Mouse (Mus musculus) intestine, embryonic 14.5 days (tissue): ENCODE data around the gene Tfip11. TPM values are rescaled to one million over a fixed set of nuclear protein-coding genes. Genes with fewer than 3 reads are reported as not detected.

ENCODE experiments used
- ATAC-seq: fragments of 200-750 bp; cut with Nextera tagmentation; replicated peaks from 2 replicates; pipeline ENCODE4 v1.8.0; 2017; ENCODE audit warnings: low read depth, moderate number of reproducible peaks, moderate TSS enrichment, moderate library complexity; ENCODE audit not compliant: low FRiP score, low TSS enrichment
- DNase-seq: peaks from one replicate; pipeline ENCODE4 v3.0.0-alpha.2; 2018; ENCODE audit warnings: low spot score
- H3K27ac ChIP-seq: fragments of 300-500 bp; sonication (generic); 2 replicates; pipeline ENCODE4 v1.5.1; 2014; ENCODE audit warnings: low read depth, mild to moderate bottlenecking, control low read depth
- H3K27me3 ChIP-seq: fragments of 300-500 bp; sonication (generic); replicated peaks from 2 replicates; pipeline ENCODE4 v1.6.1; 2014; ENCODE audit warnings: low read length, control low read depth; ENCODE audit not compliant: control insufficient read depth, insufficient read depth
- H3K36me3 ChIP-seq: fragments of 300-500 bp; sonication (generic); 2 replicates; pipeline ENCODE4 v1.6.1; 2014; ENCODE audit warnings: low read length, control low read depth; ENCODE audit not compliant: control insufficient read depth, insufficient read depth
- H3K4me1 ChIP-seq: fragments of 300-500 bp; sonication (generic); replicated peaks from 2 replicates; pipeline ENCODE4 v1.6.1; 2014; ENCODE audit warnings: low read length, control low read depth, mixed read lengths; ENCODE audit not compliant: control insufficient read depth, insufficient read depth
- H3K4me2 ChIP-seq: fragments of 300-500 bp; sonication (generic); 2 replicates; pipeline ENCODE4 v1.6.1; 2014; ENCODE audit warnings: low read length
- H3K4me3 ChIP-seq: fragments of 300-500 bp; sonication (generic); 2 replicates; pipeline ENCODE4 v1.5.1; 2014; ENCODE audit warnings: low read depth, low read length, control low read depth, mixed read lengths
- H3K9ac ChIP-seq: fragments of 300-500 bp; sonication (generic); 2 replicates; pipeline ENCODE4 v1.6.1; 2014; ENCODE audit warnings: mild to moderate bottlenecking, low read length
- H3K9me3 ChIP-seq: fragments of 300-500 bp; sonication (generic); 2 replicates; pipeline ENCODE4 v1.6.1; 2016; ENCODE audit warnings: low read length, control low read depth; ENCODE audit not compliant: control insufficient read depth
- WGBS: fragments of 180-500 bp; shearing (Covaris S2); extraction: QIAGEN DNeasy Blood & Tissue Kit; methylation state at CpG from one replicate; pipeline ENCODE4 v1.1.7; 2014; 5-methylcytosine and 5-hydroxymethylcytosine counted together
- polyA plus RNA-seq: library from polyadenylated mRNA; unstranded; fragments of >200 nt; fragmentation: Nextera tagmentation; extraction: Ambion mirVana; gene quantifications from 2 replicates; pipeline ENCODE4 v1.2.1, GENCODE M21; 2014

Tfip11 gene
- polyA plus RNA-seq, 1 experiment from 2014 or later = 24.6 TPM

- Histone ChIP-seq H3K4me2 (no peak overlapping the region), H3K36me3 (peaks cover 5% of the 10 kb centered on the region; the same call in 1 of the 2 replicates), H3K4me3 (no peak overlapping the region), H3K27me3 (no peaks in the 10 kb centered on the region), H3K9ac (no peak overlapping the region), H3K9me3 (no peaks in the 10 kb centered on the region), H3K27ac (no peak overlapping the region), H3K4me1 (peaks cover 5% of the 10 kb centered on the region)
- DNase-seq (no peak), ATAC-seq (no peak)
- 94% methylated on average over 13 of the region's 13 CpGs for WGBS
Measured at GRCm38 (mm10) chr5:112384805-112385472, 58.8 kb downstream of the Tfip11 start.

DNA sequence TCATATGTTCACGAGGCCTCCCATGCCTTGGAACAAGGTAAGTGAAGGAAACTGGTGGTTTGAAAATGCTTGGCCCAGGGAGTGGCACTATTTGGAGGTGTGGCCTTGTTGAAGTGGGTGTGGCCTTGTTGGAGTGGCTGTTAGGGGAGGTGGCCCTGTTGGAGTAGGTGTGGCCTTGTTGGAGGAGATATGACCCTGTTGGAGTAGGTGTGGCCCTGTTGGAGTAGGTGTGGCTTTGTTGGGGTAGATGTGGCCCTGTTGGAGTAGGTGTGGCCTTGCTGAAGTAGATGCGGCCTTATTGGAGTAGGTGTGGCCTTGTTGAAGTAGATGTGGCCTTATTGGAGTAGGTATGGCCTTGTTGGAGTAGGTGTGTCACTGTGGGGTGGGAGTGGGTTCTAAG lies 59.8 kb downstream of the Tfip11 start:
- 77% methylated on average over 2 of the region's 2 CpGs for WGBS
- no peak overlapping the region for H3K4me2 ChIP-seq
- no peaks in the 10 kb centered on the region for H3K9me3 ChIP-seq
- peaks cover 5% of the 10 kb centered on the region for H3K4me1 ChIP-seq
- H3K36me3 ChIP-seq = no peaks in the 10 kb centered on the region
- no peak overlapping the region for H3K27ac ChIP-seq
- no peak overlapping the region for H3K4me3 ChIP-seq
- no peak overlapping the region for H3K9ac ChIP-seq
- ATAC-seq (no peak), DNase-seq (no peak)
- H3K27me3 ChIP-seq = no peaks in the 10 kb centered on the region

Other genes with a start within 250 kb of the Tfip11 start
- gene Cryba4, start 73.8 kb upstream of the Tfip11 start, polyA plus RNA-seq = 2.4 and 3.0 TPM in 2 replicates
- 1.8 and 3.3 TPM in 2 replicates for gene Crybb1, start 70.5 kb upstream of the Tfip11 start, polyA plus RNA-seq
- gene Tpst2, start 49.7 kb upstream of the Tfip11 start, polyA plus RNA-seq = 40.8 and 41.1 TPM in 2 replicates
- 38.2 and 49.7 TPM in 2 replicates for gene Srrd, start 16.7 kb downstream of the Tfip11 start, polyA plus RNA-seq
- gene Hps4, start 16.7 kb downstream of the Tfip11 start, polyA plus RNA-seq = 41.9 and 42.9 TPM in 2 replicates
- 0.11 and 0.54 TPM in 2 replicates for gene Gm6583, start 29.7 kb downstream of the Tfip11 start, polyA plus RNA-seq
- 5.8 and 9.3 TPM in 2 replicates for gene Asphd2, start 68.5 kb downstream of the Tfip11 start, polyA plus RNA-seq
- not detected in 2 replicates for gene Gm6588, start 123.1 kb downstream of the Tfip11 start, polyA plus RNA-seq